Mouse (Mus musculus): ENCODE data around the gene Tspyl3. TPM values are rescaled to one million over a fixed set of nuclear protein-coding genes. Genes with fewer than 3 reads are reported as not detected.

Gene Tspyl3
- total and polyA plus RNA-seq, 3 experiments: 4.3 to 47.3 (median 9.8) TPM

GRCm38 (mm10) chr2:153221620-153222019, 3.6 kb downstream of the Tspyl3 start:
- peak; percentile 81 for DNase-seq (ENCODE audit: low read depth, low spot score)
- peaks cover 5% of the 10 kb centered on the region for H3K79me2 ChIP-seq (ENCODE audit: control insufficient read depth, insufficient read depth, low read length, poor library complexity)
- peak; percentile 76 for TF ChIP-seq TAL1 (IDR thresholded peaks at IDR 0.05; ENCODE audit: low read length)
- TF ChIP-seq RCOR1 (IDR thresholded peaks at IDR 0.05; ENCODE audit: low read depth, low read length): peak; percentile 51
- TF ChIP-seq MXI1 (IDR thresholded peaks at IDR 0.05; ENCODE audit: low read depth, low read length): no peak
- no peak for TF ChIP-seq POLR2AphosphoS2 (IDR thresholded peaks at IDR 0.05; ENCODE audit: low read length)
- peak; percentile 95 for TF ChIP-seq GATA1 (IDR thresholded peaks at IDR 0.05; ENCODE audit: low read depth, low read length)
- TF ChIP-seq GABPA (IDR thresholded peaks at IDR 0.05; ENCODE audit: low read depth, low read length): no peak
- TF ChIP-seq CHD2 (IDR thresholded peaks at IDR 0.05; ENCODE audit: low read length): no peak
- TF ChIP-seq TCF12 (IDR thresholded peaks at IDR 0.05; ENCODE audit: low read depth, low read length): peak; percentile 90
- peak; percentile 7; the same call in 1 of the 2 replicates for TF ChIP-seq BHLHE40 (IDR thresholded peaks at IDR 0.05; ENCODE audit: borderline replicate concordance, low read depth, low read length)
- peak; percentile 76 for TF ChIP-seq ETS1 (IDR thresholded peaks at IDR 0.05; ENCODE audit: low read depth, low read length)
- peak; percentile 40; the same call in 1 of the 2 replicates for TF ChIP-seq MAZ (IDR thresholded peaks at IDR 0.05; ENCODE audit: low read depth, low read length)
- no peak for TF ChIP-seq MEF2A (IDR thresholded peaks at IDR 0.05; ENCODE audit: extremely low read depth, insufficient replicate concordance, low read depth, low read length, poor library complexity, severe bottlenecking)
- no peak for TF ChIP-seq NELFE (IDR thresholded peaks at IDR 0.05; ENCODE audit: low read depth, low read length)
- peak; percentile 73; the same call in 1 of the 2 replicates for TF ChIP-seq MYC (IDR thresholded peaks at IDR 0.05; ENCODE audit: low read depth, low read length)
- no peak for TF ChIP-seq MAX (IDR thresholded peaks at IDR 0.05; ENCODE audit: low read length)
- no peak for TF ChIP-seq SMC3 (IDR thresholded peaks at IDR 0.05; ENCODE audit: low read depth, low read length)
- TF ChIP-seq TBP (IDR thresholded peaks at IDR 0.05; ENCODE audit: low read depth, low read length): 0 out of 2 replicates have a peak, but pooled peaks have one; percentile 13
- TF ChIP-seq EP300 (IDR thresholded peaks at IDR 0.05; ENCODE audit: low read depth in 1 of 2, low read length in 2 of 2): peak; percentile 83 to 92
- TF ChIP-seq USF1 (IDR thresholded peaks at IDR 0.05; ENCODE audit: low read depth, low read length): no peak
- no peak for TF ChIP-seq MYB (IDR thresholded peaks at IDR 0.05; ENCODE audit: low read depth, low read length)
- no peak for TF ChIP-seq NRF1 (IDR thresholded peaks at IDR 0.05; ENCODE audit: insufficient read depth, low read depth, low read length, poor library complexity, severe bottlenecking)
- 0 out of 2 replicates have a peak, but pooled peaks have one; percentile 37 for TF ChIP-seq SIN3A (IDR thresholded peaks at IDR 0.05; ENCODE audit: low read length)
- 0 out of 2 replicates have a peak overlapping the region, but pooled peaks have one; percentile 2 for H3K9ac ChIP-seq (ENCODE audit: control insufficient read depth, low read depth, low read length, poor library complexity, severe bottlenecking)
- peak overlapping the region; percentile 89 for H3K27ac ChIP-seq (ENCODE audit: control insufficient read depth, low read depth, low read length)
- H3K9me3 ChIP-seq (replicated peaks; ENCODE audit: insufficient read depth, low read length): no peaks in the 10 kb centered on the region
- H3K4me1 ChIP-seq (ENCODE audit: control insufficient read depth in 1 of 2, insufficient read depth in 2 of 2, low read length in 2 of 2): peaks cover 13 to 38% of the 10 kb centered on the region in 2 experiments
- H3K36me3 ChIP-seq (ENCODE audit: control insufficient read depth in 1 of 2, insufficient read depth in 2 of 2, low read length in 2 of 2): peaks cover 0 to 28% of the 10 kb centered on the region in 2 experiments; a peak in 2 of 4 replicates
- peak overlapping the region in 1 of 2 experiments; percentile 6; a peak in 2 of 4 replicates for H3K4me3 ChIP-seq (ENCODE audit: control insufficient read depth in 1 of 2, insufficient read depth in 1 of 2, low read depth in 2 of 2, low read length in 2 of 2)
- H3K27me3 ChIP-seq (ENCODE audit: control insufficient read depth in 1 of 2, insufficient read depth in 2 of 2, low read length in 2 of 2): no peaks in the 10 kb centered on the region
